Mouse (Mus musculus): ENCODE measurements around the gene 4930519P11Rik.

Gene 4930519P11Rik

DNA sequence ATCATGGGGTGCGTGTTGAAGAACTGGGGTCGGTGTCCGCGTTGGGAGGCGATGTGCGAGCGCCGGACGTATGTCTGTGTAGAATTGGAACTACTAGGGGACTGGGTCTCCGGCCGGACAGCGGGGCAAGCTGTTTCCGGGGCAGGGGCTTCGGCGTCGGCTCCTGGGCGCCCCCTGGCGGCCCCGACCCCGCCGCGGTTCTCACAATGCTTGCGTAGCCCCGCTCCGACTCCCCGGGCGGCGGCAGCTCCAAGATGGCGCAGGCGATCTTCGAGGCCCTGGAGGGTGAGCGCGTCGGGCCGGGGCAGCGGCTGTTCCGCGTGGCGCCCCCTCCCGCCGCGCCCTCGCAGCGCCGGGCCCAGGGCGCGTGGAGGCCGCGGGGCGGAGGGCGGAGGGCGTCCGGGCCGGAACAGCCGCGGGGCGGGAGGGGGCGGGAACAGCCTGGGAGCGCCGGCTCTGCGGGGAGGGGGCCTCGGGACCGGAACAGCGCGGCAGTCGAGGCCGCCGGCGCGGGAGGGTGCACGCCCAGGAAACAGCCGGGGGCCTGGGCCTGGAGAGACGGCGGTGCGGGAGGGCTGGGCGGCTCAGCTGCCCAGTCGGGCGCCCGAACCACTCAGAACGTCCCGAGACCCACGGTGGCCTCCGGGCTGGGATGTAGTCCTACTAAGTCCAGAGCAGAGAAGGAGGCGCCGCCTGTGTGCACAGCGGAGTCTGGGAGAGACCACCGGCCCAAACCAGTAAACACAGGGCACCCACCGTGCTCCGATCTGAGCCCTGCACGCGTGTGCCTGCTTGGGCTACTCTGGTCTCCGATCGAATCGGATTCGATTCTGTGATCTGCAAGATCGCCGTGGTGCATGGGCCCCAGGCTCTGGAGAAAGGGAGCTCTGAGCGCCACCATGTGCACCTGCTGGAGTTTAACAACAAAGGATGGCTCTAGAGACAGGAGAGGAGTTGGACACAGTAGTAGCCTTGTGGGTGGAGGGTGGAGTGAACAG lies at the start of gene 4930519P11Rik, which contains the start of gene Zfp341:
Gene 4930519P11Rik, minus strand, starts transcription at position 320 of the 998 bp plus-strand sequence.
Gene Zfp341, plus strand, starts transcription at position 180 of the 998 bp plus-strand sequence.
- DNase-seq (ENCODE audit: low spot score): peak; percentile 91

DNA sequence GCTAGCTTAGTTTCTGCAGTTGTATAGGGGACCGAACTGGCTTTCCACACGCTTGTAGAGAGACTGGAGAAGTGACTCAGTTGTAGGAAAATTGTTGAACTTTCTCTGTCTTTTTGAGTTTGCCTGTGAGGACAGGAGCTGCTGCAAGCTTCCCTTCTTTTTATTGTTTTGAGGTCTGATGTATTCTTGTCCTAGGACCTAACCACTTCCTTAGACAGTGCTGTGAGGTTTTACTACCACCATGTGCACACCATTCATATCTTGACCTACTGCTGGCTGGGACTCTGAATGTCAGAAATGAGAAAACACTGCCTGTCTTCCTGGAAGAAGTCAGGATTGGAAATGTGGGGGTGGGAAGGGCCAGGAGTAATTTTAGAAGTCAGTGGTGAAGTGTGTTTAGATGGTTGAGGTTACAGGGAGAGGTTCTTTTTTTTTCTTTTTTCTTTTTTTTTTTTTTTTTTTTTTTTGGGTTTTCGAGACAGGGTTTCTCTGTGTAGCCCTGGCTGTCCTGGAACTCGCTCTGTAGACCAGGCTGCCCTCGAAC lies 46.4 kb upstream of the 4930519P11Rik start:
- no peak for DNase-seq (ENCODE audit: low spot score)

DNA sequence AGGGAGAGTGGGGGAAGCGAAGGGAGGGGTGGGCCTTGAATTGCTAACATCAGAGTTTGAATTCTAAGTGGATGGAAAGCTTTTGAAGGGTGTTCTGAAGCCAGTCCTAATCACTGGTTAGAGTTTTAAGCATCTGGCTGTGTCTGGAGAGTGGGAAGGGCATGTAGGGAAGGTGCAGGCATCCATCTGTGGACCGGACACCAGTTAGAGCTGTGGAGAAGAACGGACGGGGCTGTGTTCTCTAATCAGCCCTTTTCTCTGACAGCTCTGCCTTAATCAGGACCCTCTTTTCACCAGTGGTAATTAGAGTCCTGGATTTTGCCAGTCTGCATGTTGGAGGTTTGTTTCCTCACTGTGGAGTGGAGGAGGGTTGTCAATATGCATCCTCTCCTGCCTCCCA lies 45.8 kb upstream of the 4930519P11Rik start:
- DNase-seq (ENCODE audit: low spot score): no peak

DNA sequence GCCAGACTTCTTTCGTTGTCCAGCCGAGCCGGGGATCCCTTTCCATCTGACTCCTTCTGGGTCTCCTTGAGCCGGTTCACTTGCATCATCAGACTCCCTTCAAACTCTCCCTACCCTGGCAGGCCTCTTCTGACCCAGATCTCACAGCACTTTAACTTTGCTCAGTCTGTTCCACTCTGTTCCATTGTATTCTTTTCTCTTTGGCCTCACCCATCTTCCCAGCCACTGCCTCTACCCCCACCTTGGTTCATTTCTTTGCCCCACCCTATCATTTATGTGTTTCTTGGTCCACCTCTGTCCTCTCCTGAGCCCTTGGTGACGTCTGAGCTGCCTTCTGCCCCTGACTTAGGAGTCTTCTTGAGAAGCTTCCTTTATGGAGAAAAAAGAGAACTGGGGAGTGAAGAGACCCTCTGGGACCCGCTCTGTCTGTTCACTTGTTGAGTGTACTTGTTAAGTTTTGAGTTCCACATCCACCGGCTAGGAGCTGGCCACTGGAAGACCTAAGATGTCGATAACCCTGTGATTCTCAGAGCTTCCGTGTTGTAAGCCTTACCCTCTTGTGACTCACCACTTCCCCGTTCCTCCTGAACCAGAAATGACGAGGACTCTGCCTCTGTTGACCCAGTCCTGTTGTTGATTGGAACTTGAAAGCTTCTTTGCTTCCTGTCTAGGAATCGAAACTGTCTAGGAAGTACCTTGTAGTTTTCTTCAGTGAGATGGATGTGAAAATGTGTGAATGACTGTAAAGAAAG lies 44.4 kb upstream of the 4930519P11Rik start:
- no peak for DNase-seq (ENCODE audit: low spot score)

DNA sequence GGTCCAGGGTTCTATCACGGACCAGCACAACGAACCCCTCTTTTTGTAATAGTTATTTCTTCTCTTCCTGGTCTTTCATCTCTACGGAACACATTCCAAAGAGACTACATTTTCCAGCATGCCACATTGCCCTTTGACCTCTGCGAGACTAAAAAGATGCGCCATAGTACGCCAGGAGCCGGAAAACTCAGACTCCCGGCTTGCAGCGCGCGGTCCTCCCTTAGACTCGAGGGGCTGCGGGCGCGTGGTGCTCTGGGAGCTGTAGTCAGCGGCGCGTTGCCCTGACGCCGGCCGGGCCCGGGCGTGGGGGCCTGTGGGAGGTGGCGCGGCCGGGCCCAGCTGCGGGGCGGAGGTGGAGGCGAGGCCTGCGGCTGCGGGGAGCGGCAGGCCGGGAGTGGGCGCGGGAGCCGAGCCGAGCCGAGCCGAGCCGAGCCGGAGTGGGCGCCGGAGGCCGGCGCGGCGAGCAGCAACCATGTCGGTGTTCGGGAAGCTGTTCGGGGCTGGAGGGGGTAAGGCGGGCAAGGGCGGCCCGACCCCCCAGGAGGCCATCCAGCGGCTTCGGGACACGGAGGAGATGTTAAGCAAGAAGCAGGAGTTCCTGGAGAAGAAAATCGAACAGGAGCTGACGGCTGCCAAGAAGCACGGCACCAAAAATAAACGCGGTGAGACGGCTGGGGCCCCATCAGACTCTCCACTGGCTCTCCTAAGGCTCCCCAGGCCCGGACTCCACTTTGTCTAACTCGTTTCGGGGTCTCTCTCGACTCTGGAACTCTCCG lies 43.7 kb upstream of the 4930519P11Rik start:
- peak; percentile 97 for DNase-seq (ENCODE audit: low spot score)

DNA sequence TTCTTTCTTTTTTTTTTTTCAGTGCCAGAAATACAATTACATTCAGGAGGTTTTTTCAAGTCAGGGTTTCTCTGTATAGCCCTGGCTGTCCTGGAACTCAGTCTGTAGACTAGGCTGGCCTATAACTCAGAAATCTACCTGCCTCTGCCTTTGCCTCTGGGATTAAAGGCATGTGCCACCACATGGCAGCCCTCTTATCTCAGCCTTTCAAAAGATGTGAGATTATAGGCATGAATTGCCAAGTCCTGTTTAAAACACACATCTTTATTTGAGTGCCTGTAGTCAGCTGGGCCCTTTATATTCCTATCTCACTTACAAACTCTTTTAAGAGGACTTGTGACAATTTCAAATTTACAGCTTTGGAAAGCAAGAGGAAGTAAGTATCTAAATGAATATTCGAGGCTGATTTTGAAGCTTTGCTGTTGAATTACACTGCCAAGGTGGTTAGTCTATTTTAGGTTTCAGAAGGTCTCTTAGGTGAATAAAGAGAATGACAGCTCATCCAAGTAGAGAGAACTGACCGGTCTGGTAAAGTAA lies 42.7 kb upstream of the 4930519P11Rik start:
- DNase-seq (ENCODE audit: low spot score): no peak

DNA sequence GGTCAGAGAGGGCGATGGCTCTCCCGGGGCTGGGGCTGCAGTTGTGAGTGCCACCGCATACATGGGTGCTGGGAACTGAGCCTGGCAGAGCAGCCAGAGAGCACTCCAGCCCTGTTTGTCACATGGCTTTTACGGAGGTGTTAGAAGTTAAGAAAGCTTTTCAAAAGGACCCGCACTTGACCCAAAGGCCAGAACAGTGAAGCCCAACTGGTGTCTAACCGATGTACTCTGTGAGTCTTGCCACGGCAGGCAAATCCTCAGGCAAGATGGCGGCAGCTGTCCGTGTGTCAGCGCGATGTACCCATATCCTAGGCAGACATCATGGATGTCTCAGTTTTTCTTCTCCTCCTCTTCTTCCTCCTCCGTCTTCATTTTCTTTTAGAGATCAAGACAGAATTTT lies 41.7 kb upstream of the 4930519P11Rik start:
- DNase-seq (ENCODE audit: low spot score): no peak

DNA sequence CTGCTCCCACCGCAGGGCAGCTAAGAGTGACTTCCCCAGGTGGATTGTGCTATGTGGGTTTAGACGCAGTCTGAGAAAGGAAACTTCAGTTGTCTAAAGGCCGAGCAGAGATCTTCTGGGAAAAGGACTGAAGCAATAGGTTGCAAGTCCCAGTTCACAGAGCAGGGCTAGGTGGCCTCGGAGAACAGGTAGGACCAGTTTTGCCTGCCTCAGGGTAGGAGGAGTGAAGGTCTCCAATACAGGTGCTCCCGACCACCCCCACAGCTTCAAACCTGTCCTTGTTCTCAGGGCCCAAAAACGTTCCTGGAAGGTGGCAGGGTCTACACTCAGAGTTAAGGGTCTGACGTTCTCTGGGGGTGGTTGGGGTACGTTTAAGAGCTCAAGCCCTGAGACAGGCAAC lies 38.1 kb upstream of the 4930519P11Rik start, which contains the start of gene Chmp4b:
Gene Chmp4b, plus strand, starts transcription at position 343 of the 400 bp plus-strand sequence.
- no peak for DNase-seq (ENCODE audit: low spot score)

DNA sequence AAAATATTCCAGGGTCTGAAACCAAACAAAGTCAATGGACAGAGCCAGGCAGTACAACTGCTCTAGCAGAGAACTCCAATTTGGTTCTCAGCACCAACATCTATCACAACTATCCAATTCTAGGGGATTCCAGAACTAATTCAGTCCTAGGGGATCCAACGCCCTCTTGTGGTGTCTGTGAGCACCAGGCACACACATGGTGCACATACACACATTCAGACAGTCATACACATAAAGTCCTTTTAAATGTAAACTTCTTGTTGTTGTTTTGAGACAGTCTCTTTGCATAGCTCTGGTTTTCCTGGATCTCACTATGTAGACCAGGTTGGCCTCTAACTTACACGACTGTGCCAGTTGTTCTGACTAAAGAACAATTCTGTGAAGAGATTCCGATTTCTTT lies 37.2 kb upstream of the 4930519P11Rik start:
- DNase-seq (ENCODE audit: low spot score): no peak

DNA sequence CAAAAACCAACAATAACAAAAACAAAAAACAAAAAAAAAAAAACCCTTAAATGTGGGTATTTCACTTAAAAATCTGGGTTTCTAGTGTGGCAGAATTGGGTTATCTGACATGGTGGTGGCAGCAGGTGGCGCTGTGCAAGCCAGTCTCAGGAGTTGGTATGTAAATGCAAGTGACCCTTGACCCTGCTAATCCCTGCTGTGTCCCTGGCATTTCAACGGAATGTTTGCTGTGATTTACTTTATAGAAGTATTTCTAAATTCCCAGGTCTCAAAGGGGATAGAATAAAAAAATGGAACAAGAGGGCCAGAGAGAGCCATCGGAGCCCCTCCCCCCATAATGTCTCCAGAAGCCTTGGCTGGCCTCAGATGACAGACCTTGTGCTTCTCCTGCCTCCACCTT lies 34.8 kb upstream of the 4930519P11Rik start:
- no peak for DNase-seq (ENCODE audit: low spot score)

DNA sequence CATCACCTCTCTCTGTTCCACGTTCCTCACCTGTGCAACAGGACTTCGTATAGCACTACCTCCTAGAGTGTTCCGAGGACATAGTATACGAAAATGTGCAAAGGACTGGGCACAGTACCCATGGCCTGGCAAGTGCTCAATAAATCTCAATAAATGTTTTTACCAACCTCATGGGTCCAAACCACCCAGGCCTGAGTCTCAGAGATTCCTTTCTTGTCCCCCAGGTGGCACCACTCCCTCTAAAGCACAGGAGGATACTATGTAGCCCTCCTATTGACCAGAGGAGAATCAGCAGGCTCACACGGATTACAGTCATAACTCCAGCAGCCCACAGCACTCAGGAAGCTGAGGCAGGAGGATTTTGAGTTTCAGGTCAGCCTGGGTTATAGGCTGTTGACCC lies 33.4 kb upstream of the 4930519P11Rik start:
- DNase-seq (ENCODE audit: low spot score): no peak

DNA sequence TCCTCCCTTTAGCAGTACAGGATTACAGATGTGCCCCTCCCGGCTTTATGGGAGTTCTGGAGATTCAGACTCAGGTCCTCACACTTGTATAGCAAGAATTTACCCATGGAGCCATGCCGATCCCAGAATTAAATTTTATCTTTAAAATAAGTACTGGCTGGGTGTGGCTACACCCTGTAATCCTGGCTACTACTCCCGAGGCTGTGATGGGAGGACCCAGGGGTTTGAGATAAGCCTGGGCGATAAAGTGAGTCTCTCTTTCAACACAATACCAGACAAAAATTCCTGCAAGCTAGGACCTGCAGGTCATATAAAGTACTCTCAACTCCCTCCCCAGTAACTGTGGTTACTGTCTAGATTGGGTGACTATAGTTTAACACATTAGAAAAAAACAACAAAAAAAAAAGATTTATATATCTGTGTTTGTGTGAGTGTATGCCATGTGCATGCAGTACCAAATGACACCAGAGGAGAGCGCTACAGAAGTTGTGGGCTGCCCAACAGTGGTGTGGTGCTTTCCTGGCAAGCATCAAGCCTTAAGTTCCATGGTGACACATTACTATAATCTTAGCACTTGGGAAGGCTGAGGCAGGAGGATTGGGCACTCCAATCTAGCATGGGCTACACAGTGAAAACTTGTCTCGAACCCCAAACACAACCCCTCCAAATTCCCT lies 29.6 kb upstream of the 4930519P11Rik start:
- DNase-seq (ENCODE audit: low spot score): no peak

DNA sequence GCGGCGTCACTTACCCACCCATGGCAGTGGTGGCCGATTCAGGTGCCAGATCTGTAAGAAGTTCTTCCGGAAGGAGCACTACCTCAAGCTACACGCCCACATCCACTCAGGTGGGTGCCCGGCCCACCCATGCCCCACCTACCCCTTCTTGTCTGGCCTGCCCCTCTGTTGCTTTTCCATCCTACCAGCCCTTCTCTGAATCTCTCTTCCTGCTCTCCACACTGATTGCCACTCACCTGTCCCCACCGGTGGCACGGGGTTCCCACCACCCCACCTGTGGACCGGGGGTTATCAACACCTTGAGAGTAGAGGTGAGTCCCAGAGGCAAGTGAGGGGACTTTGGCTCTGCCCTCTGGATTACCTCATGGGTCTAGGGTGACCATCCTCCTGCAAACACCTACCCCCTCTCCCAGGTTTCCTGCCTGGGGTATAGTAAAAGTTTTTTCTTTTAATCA lies 28.8 kb upstream of the 4930519P11Rik start:
- no peak for DNase-seq (ENCODE audit: low spot score)

DNA sequence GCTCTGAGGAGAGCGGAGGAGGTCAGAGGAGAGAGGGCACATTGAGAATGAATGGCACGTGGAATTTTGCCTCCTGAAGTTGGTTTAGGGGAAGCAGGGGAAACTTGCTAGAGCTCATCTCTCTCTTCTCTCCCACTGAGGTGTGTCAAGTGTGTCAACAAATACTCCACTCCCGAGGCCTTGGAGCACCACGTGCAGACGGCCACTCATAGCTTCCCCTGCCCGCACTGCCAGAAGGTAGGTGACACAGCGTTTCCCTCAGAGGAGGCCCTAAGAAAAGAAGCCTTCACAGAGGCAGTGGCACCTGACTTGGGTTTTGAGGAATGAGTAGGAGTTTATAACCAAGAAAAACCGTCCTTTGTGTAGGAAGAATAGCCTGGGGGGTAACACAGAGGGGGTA lies 27.9 kb upstream of the 4930519P11Rik start:
- no peak for DNase-seq (ENCODE audit: low spot score)

DNA sequence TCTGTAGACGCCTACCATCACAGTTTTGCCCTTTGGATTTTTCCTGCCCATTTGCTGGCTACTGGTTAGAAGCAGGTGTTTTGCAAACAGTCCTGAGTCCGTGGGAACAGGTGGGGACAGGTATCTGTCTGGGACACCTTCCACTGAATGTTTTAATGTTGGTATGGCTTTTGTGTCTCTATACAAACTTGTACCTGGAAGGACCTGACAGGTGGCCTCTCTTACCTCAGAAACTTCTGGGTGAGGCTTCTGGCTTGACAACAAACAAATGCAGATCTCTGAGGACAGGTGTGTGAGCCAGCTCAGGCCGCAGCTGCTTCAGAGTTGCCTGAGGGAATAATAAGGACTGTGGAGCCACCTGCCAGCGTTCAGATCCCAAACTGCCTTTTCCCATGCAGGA lies 25.9 kb upstream of the 4930519P11Rik start:
- no peak for DNase-seq (ENCODE audit: low spot score)

DNA sequence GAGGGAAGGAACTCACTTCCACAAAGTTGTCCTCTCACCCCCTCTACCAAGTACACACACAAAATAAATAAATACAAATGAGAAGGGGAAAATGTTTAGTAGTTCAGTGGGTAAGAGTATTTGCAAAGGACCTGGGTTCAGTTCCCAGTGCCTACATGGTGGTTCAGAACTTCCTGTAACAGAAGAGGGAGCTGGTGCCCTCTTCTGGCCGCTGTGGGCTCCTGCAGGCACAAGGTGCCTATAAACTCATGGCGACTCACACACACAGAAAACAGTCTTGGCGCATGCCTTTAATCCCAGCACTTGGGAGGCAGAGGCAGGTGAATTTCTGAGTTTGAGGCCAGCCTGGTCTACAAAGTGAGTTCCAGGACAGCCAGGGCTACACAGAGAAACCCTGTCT lies 25.3 kb upstream of the 4930519P11Rik start:
- DNase-seq (ENCODE audit: low spot score): no peak

DNA sequence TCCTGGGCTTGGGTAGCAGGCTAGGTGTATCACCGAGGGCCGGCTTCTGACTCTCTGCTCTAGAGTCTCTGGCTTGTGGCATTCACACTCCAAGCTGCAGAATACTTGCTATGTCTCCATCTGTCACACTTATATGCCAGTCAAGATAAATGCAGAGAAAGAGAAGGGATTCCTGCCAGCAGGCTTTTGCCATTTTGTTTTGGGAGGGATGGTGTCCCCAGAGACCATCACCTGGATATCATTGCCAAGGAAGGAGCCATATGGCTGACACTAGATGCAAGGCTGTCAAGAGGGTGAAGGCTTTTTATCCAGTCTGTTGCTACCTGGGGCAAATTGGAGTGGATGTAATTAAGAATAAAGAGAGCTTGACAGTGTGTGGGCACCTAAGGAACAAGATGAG lies 22.6 kb upstream of the 4930519P11Rik start:
- no peak for DNase-seq (ENCODE audit: low spot score)

DNA sequence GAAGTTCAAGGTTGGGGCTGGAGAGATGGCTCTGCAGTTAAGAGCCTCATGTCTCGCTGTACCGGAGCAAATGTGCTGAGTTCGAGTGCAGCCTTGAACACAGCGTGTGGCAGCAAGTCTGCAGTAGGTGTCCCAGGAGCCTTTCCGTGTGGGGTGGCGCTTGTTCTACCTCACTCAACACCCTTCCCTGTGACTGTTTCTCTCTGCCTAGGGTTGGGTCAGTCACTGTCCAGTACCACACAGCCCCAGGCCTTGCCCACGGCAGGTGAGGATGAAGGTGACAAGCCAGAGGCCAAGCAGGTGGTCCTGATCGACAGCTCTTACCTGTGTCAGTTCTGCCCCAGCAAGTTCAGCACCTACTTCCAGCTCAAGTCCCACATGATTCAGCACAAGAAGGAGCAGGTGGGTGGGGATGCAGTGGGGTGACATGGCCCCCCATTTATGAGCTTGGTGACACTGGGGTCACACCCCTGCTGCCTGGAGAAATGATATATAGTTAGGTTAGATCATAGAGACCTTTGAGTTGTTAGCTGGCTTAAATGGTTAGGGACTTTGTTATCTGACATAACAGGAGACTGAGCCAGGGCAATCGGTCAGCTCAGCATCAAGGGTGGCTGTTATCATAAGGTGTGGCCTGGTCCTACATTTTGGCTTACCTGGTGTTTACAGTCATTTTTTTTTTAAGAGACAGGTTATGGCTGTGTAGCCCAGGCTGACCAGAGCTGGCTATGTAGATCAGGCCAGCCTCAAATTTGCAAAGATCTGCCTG lies 20.8 kb upstream of the 4930519P11Rik start:
- DNase-seq (ENCODE audit: low spot score): no peak

DNA sequence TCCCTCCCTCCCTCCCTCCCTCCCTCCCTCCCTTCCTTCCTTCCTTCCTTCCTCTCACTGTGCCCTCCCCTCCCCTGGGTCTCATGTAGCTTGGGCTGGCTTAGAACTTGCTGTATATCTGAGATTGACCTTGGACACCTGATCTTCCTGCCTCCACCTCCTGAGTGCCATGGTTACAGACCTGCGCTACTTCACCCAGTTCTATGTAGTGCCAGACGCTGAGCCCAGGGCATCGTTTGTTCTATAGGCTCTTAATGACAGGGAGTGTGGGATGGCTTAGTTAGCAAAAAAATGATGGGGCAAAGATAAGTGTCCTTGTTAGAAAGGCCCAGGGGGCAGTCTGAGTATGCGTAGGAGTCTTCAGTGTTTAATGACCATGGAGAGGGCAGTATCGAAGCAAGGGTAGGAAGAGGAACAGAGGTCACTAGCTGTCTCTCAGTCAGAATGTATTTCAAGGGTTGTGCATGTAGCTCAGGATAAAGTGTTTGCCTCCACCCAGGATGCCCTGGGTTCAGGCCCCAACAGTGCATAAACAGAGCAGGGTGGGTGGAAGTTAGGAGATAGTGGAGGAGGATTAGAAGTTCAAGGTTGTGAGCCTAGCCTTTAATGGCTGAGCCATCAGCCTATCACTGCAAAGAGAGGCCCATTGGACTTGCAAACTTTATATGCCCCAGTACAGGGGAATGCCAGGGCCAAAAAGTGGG lies 20.0 kb upstream of the 4930519P11Rik start:
- no peak for DNase-seq (ENCODE audit: low spot score)
